Mouse (Mus musculus): ENCODE measurements around the gene Mon2.

DNA sequence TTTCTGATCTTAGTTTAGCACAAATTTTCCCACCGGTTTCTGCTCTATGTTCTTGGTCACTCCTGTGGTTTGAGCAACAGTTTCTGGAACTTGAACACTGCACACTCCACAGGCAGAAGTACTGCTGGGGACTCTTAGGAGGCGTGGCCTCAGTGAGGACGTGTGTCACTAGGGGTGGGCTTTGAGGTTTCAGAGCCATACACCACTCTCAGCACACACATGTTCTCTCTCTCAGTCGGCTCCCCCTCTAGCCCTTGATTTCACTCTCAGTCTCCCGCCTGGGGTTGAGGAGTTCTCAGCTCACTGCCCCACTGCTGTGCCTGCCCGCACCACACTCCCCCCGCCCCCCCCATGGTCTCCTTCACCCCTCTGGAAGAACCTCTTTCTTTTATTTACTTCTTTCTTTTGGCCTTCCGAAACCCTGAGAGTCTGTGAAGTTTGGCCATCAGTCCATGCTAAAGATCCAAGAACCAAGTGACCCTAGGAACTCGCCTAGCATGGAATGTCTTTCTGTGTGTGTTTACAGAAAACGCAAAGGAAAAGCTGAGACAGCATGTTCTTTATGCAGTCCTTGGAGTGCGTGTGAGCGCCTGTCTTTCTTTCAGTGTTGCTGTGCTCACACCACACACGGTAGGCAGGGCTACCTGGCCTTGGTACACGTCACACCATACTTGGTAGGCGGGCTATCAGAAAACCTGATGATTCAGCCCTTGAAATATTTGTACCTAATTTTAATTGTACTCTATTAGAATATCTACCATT lies 71.6 kb downstream of the Mon2 start:
- TF ChIP-seq CTCF (IDR thresholded peaks at IDR 0.05; ENCODE audit: extremely low read depth, insufficient read length, insufficient replicate concordance, low read depth, low read length) = no peak
- TF ChIP-seq POLR2A (IDR thresholded peaks at IDR 0.05; ENCODE audit: low read depth, low read length) = no peak

Measured in small intestine, adult 2 months (tissue).